Mouse (Mus musculus) adrenal gland, adult (tissue): ENCODE data around the gene Lrrc8e.
"Not testable (repeated sequence)": the region's sequence is repeated elsewhere in the genome, so short reads cannot be mapped to it uniquely, and the experiment has no call there.

Source experiments
- DNase-seq, 2 experiments: peaks; one replicate each; pipeline ENCODE4 v3.0.0; 2022 to 2023; ENCODE audit warnings: low spot score in 1 of 2; ENCODE audit not compliant: inconsistent age in 2 of 2

Gene Lrrc8e

GRCm38 (mm10) chr8:4254001-4254400 is 27.4 kb downstream of the Lrrc8e start:
- DNase-seq: peak; percentile 62 to 87

DNA sequence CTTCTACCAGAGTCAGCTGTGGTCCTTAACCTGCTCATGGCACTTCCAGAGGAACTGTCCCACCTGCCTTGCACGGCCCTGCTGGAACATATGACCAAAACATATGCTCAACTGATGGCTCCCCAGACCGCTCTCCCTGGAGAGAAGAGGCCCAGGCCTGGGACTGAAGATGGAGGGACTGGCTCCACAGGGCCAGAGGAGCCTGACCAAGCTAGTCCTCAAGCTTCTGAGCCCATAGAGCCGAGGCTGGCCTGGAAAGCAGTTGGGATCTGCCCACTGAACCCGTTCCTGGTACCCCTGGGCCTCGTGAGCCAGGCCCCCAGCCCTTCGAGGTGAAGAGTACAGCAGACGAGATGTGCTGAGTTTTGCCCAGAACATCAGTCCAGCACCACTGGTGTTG is 28.8 kb downstream of the Lrrc8e start:
- DNase-seq: not testable (repeated sequence)

DNA sequence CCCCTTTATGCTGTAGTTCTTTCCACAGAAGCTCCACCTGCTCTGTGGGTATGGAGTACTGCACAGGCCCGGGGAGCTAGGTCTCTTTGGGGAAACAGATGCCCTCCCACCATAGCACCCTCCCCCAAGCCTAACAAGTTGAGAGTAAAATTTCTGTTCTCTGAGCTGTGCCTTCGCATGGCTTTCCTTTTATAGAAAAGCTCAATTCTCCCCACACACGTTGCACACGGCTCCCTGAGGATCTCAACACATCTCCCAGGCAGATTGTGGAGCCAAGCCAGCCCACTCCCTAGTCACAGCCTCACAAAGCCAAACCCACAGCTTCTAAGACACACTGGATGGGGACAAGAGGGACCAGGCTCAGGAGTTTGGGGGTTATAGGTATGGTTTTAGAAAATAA is 30.3 kb downstream of the Lrrc8e start:
- DNase-seq: no peak

- no peak for DNase-seq
Observed at GRCm38 (mm10) chr8:4257350-4257749, 30.7 kb downstream of the Lrrc8e start.

- peak; percentile 79 to 90 for DNase-seq
Observed at GRCm38 (mm10) chr8:4258233-4258632, 31.6 kb downstream of the Lrrc8e start.

- peak in 1 of 2 experiments; percentile 59 for DNase-seq
Observed at GRCm38 (mm10) chr8:4258678-4259077, 32.1 kb downstream of the Lrrc8e start.

DNA sequence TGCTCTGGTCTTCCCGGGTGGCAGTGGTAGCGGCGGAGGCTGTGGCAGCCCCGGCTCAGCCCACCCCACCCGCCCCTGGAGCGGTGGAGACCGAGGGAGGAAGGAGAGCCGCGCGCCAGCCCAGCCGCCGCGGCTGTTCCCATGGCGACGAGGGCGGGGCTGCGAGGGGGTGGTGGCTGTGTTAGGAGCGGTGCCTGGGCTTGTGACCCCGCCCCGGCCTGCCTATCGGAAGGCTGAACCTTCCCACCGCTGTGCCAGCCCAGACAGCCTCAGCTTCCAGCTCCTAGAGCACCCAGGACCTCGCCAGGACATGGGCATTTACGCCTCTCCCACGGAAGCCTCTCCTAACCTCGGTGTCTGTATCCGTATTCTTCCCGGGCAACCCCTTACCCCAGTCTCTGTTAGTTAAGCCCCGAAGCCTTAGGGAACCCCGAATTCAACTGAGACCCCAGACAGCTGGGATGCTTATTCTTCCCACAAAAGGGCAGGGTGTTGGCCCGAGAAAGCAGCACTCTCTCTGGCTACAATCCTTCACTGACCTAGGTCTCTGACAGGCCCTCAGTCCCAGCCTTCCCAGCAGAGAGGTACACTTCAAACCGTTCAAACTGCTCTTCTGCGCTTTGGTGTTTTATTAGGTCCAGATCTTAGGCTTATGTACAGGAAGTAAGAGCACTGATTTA is 32.6 kb downstream of the Lrrc8e start, which contains the start of gene Ctxn1:
Ctxn1 (minus strand) TSS at position 150 of the 680 bp plus-strand sequence.
- DNase-seq: peak; percentile 97 to 98

DNA sequence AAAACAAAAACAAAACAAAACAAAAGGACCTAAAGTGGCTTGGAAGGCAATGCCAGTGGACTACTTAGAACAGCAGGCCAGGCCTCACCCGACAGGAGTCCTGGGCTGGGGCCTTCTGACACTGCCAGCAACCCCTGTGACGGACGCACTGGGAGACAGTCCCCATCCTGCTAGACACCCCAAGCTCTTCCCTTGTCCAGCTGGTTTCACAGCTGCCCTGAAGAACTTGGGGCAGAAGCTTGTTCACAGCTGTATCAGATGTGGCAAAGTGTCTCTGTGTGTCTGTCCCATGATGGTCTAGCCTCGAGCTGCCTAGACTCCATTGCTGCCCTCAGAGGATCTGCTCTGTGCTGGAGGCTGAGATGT is 33.2 kb downstream of the Lrrc8e start:
- DNase-seq: no peak

DNA sequence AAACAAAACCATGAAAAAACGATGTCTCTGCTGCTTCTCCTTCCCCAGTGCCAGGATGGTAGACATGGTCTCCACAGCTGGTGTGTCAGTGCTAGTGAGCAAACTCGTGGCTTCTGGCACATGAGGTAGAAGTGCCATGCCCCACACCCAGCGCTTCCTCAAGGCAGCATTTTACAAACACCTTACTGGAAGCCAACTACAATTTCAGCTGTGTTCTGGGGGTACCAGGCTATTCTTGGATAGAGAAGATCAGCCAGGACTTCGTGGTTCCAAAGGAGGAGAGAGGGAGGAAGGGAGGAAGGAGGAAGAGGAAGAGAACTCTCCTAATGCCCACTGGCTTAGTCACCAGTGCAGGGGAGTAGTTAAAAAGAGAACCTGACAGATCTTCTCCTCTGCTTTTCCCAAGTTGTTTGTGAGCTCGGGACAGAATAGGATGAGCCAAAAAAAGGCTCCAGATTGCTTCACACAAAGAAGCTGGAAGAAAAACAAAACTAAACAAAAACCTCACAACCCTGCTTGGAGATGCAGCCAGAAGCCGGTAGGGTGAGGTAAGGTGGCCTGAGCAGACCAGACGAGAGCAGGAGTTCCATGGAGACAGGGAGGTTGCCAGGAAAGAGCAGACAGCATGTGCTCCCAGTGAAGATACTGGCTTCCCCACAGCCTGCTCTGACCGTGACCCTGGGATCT is 36.6 kb downstream of the Lrrc8e start:
- no peak for DNase-seq

- no peak for DNase-seq
Observed at GRCm38 (mm10) chr8:4265160-4265914, 38.7 kb downstream of the Lrrc8e start.

DNA sequence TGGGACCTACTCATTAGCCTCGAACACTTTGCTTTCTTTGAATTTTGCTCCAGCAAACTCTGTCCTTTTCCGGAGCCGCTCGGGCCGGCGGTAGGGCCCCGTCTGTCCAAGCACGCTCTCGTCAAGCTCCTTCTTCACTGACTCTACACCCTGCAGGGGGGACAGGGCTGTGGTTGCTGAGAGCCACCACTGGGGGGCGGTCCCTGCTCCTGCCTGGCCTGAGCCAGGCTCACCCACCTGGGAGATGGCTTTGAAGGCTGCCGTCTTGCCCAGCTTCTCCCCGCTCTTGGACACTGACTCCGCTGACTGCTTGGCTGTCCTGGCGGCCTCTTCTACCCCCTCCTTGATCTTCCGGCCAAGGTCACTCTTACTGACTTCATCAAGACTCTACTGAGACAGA is 41.0 kb downstream of the Lrrc8e start:
- peak; percentile 29 to 61 for DNase-seq

GRCm38 (mm10) chr8:4269609-4270008 is 43.0 kb downstream of the Lrrc8e start:
- DNase-seq: no peak

DNA sequence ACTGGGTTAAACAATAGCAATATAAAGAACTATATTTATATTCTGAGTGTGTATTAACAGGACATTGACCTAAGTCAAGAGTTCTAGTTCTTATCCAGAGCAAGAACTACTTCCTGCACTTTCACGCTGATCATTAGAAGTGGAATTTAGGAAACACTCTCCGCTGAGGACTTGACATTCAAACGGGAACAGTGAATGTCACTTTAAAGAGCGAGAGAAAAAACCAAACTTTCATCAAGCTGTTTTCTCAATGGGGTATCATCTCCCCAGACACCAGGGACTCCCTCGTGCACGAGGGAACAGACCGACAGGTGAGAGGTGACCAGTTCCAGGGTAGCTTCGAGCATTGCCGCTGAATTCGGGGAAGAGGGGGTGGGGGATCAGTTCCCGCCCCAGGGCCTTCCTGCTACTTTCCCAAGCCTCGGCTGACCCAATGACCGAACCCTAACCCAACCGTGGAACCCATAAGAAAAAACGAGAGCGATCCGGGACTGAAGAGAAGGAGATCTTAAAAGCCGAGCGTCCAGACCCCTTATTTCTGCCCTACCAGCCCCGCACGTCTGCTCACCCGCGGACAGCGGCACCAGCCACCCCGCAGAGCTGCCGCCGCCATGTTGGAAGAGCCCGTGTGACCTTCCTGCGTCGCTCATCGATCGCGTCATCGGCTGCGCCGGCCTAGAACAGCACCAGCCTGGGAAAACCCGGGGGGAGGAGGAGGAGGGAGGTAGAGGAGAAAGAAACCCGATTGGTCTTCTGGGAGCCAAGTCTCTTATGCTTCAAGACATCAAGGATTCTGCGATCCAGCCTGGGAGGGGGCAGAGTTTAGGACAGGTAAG is 48.9 kb downstream of the Lrrc8e start, which contains the start of gene Timm44:
Timm44 (minus strand) TSS at position 639 of the 836 bp plus-strand sequence.
- peak; percentile 96 to 97 for DNase-seq

DNA sequence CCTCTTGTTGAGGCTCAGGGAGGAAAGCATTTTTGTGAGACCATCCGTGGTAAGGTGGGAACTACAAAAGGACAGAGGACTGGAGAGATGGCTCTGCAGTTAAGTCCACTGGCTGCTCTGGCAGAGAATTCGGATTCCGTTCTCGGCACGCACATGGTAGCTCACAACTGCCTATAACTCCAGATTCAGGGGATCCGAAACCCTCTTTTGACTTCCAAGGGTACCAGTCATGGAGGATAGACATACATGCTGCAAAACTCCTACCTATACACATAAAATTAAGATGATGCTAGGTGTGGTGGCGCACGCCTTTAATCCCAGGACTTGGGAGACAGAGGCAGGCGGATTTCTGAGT is 49.5 kb downstream of the Lrrc8e start:
- no peak for DNase-seq
